Mouse (Mus musculus) lung, postnatal 25 days (tissue): ENCODE data around the gene Ndst2.

Source experiments
- DNase-seq: peaks from one replicate; pipeline ENCODE4 v3.0.0; 2022; ENCODE audit warnings: low spot score

Gene Ndst2

DNA sequence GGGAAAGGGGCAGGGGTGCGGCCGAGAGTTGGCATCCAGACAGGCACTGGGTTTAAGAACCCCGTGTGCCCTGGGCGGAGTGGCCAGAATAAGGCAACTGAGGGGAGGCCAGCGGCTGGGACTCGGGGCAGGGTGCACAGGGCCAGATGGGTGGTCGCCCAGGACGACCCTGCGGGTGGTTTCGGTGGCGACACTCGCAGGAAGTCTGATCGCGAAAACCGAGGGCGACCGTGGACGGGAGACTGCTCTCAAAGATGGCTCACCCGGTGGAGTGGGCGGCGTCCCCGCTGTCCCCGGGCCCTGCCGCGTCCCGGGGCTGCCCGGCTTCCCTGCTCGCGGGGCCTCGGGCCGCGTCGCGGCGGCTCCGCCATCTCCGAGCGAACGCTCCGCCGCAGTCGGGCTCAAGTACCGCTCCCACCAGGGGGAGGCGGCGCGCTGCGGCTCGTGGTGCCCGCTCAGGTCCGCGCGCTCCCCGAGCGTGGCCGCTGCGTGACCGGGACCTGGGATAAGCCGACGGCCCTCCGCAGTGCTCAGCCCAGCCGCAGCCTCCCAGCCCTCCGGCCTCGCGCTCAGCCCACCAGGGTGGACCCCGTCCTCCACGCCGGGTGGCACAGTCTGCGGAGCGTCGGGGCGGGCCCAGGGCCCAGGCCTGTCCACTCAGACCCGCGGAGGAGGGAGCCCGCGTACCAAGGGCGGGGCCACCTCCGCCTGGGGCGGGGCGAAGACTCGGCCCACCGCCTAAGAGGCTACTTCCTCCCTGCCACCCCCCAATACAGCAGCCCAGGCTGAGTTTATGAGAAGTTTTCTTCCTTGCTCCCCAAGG, at the start of gene Ndst2:
Gene Ndst2, minus strand, starts transcription at position 611 of the 823 bp plus-strand sequence.
- DNase-seq = peak; percentile 89

DNA sequence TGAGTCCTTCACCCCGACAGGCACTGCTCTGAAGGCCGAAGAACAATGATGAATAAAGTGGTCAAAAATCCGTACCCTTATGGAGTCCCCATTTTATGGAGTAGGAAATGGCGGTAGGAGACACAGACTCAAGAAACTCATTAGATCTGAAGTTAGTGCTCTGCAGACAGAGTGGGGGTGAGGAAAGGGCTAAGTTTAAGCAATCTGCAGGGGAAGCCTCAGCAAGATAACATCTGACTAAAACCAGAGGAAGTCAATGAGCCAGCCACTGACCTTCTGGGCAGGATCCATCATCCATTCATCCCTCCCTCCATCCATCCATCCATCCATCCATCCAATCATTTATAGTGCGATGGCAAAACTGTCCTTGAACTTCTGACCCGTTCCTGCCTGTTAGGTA, 49.2 kb upstream of the Ndst2 start:
- DNase-seq = no peak

DNA sequence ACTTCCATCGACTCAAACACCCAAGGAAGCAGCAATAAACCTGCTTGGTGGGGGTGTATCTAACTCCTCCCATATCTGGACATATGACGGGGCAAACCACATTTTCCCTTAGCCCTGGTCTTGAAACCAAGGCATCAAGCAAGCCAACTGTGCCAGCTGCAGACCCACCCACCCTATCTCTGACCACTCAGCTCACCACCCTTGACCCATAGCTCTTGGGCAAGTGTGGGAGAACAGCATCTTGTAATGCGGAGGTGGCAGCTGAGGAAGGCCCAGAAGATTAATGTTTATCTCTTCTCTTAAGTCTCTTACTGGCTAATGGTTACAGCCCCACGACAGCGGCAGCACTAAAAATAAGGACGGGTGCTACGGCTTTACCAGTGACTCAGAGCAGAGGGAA, 48.5 kb upstream of the Ndst2 start:
- no peak for DNase-seq

DNA sequence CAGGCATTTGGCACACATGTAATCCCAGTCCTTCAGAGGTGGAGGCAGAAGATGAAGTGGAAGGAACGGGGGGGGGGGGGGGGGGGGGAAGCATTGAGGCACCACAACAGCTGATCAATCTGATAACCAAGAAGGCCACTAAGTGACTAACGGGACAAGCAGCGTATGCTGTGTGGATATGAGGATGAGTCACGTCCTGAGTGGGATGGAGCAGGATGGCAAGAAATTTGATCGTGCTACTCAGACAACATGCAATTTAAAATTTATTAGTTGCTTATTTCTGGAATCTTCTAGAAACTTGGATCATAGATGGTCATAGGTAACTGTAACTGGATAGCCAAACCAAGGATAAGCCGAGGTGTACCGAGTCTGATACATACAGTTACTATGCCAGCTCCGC, 45.9 kb upstream of the Ndst2 start:
- DNase-seq = no peak

DNA sequence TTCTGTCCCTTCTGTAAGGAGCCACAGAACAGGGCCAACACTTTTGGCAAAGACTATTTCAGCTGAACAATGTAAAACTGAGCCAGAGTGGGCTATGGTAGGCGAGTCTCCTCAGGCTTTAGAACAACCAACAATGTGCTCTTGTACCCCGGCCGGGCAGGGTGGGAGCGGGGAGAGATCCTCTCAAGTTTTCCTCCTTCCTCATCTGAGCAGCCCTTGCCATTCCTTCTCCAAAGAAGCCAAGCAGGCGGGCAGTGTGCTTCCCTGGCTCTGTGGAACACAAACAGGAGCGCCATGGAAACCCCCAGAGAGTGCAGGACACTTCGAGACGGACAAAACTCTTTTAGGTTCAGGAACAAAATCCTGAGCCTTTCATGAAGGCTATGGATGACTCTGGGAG, 44.1 kb upstream of the Ndst2 start:
- DNase-seq = no peak

DNA sequence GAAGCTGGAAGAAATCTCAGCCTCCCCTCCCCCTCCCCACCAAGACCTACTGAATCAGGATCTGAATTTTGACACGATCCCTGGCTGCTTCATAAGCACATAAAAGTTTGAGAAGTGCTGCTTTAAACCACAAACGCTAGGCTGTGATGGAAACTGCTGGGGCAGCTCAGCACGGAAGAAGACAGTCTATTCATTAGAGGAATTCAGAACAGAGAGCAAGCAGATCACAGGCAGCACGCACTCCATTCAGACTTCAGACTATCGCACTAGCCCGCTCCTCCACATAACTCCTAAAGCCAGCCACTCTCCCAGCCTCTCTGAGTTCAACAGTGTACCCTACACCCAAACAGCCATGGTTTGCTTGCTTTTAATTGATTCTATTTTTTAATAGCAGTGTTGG, 41.3 kb upstream of the Ndst2 start:
- no peak for DNase-seq

DNA sequence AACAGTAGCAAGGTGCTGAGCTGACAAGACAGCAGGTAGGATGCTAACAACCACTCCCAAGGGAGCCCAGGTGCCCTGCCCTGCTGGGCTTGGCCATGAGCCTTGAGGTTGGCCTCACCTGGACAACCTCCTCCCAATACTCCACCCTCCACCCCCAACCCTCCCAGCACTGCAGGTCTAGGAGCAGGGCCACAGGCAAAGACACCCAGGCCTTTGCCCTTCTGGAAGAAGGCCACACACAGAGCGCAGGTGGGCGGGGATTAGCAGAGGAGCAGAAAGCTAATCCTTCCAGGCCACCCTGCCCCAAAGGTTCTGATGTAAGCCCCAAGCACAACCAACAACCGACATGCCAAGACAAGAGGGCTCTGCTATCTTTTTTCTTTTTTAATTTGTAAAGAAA, 39.0 kb upstream of the Ndst2 start:
- peak; percentile 23 for DNase-seq

DNA sequence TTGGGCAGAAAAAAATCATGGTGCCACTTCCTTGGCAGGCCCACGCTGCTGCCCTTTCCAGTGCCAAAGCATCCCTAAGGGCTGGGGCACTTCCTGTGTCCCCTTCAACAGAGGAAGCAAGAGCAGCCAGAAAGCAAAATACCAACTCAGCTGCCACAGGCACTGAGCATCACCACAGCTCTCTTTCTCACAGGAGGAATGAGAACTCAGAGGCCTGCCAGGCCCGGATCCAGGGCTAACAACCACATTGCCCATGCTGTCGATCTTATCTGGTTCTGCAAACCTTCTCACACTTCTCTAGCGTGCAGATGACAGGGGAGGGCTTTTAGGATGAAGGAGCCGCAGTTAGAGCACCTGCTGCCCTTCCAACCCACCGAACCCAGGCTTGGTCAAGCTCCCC, 38.4 kb upstream of the Ndst2 start:
- DNase-seq = no peak

DNA sequence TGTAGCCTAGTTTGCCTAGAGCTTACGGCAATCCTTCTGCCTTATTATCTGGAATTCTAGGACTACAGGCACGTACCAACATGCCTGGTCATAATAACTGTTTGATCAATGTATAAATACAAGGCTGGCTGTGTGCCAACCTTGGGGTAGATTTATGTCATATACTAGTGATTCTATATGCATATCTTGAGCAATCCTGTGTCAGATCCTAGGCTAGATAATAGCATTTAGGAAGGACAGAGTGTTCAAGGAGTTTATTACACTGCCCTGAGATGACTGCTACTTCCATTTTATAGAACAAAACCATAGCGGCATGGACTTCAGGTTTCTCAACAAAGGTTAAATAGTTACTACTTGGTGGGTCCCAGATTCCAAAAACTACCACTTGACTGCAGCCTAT, 37.6 kb upstream of the Ndst2 start:
- DNase-seq = no peak

DNA sequence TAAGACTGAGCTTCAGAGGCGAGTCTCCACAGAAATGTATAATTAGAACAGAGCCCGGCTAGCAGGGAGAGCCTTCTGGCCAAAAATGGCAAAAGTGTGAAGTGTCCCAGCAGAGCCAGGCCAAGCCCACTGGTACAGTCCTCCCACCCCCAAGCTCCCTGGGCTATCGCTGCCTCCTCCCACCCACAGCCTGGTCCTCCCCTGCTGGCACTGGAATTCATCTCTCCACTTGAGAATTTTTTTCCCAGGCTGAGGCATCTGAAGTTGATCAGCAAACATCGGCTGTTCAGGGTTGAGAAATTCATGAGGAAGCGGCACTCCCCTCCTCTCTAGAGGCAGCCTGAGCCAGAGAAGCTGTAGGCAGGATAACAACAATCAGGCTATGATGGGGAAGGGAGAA, 34.2 kb upstream of the Ndst2 start:
- DNase-seq = peak; percentile 91

DNA sequence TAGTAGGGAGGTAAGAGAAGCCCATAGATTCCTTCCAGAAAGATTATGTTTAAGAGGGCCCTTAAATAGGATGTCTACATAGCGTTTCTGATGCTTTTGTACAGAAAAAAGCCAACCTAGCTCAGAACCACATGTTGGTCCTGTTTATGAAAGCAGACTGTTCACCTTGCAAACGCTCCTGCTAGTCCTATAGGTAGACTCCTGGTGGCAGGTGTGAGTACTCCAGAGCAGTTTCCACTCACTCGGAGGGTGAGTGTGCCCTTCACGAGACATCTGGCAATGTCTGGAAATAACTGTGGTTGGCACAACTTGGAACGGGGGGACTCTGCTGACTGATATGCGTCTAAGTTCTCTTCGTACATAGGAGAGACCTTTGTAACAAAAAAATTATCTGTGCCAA, 33.6 kb upstream of the Ndst2 start:
- peak; percentile 16 for DNase-seq

DNA sequence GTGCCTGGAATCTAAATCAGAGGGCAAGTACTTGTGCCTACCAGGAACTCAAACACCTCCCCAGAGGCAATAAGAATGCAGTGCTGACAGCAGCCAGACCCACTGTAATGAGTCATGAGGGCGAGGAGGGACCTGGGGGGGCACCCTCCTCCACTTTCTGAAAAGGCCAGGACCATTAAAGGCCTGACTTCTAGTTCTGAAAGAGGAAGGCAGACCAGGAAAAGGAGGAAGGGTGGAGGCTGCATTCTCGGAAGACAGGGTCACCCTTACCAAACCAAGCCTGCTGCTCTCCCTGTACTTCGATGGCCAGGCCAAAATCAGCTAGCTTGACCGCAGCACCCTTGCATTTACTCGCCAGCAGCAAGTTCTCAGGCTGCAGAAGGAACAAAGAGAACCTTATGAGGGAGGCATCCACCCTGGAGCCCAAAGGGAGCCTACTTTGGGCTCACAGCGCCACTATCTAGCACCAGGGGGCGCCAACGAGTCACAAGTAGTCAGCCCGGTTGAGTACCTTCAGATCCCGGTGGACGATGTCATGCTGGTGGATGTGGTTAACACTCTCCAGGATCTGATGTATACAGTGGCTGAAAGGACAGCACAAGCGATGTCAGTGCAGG, 31.4 kb upstream of the Ndst2 start:
- peak; percentile 91 for DNase-seq

DNA sequence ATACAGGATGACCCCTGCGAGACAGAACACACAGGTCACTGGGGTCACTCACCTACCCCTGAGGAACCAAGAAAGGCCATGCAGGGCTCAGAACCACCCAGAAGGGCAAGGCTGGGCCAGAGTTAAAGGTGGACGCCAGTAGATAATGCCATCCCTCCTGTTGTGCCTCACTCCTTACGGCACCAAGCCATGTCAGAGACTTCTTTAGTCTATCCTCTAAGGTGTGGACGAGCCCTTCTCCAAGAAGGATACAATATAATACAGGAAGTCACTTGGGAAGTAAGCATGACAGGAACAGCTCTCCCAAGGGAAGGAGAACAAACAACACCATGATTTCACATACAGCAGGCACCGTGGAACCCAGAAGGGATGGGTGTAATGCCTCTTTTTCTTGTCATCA, 30.6 kb upstream of the Ndst2 start:
- DNase-seq = no peak

DNA sequence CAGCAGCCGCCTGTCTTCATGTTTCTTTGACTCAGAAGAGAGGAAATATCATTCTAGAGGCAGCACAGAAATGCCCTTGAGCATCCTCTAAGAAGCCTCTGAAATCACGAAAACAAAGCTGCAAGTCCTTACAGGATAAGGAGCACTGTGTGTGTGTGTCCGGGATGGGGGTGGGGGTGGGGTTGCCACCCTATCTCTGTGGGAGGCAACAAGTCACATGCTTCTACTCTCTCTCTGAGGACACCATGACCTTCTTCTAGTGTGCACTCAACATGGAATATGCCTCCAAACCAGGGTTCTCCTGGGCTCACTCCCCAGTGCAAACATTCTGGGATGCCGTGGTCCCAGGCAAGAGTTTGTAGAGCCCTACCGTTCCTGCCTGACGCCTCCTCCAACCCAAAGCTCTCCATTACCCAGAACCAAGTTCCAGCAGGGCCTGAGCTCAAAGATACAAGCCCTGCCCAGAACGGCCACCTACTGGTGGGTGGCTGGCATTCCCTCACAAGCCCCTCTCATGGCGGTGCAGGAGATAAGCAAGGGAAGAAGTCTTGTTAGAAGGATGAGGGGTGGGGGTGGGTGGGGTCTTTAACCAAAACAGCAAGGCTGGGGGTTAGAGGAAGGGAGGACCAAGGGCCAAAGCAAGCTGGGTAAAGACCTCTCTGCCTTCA, 24.5 kb upstream of the Ndst2 start:
- DNase-seq = no peak

DNA sequence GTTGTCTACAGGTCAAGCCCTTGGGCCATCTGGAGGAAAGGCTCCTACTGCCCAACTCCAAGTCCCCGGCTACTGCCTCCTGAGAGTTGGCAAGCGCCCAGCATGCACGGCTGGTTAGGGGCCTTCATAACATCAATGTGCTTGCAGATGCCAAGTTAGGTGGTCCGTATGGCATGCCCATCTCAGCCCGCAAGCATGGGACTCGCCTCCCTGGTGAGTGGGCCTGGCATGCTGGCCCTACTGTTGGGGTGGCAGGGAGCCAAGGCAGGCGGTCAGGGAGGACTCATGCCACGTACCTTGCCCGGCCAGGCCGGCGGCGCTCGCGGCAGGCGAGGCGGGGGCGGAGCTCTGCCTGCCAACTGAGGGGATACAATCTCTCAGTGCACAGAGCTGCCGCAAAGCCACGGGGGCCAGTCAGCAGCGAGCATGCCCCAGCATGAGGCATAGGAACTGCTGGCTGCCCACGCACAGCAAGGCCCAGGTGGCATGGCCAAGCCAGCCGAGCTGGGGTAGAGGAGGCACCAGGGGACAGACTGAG, 23.1 kb upstream of the Ndst2 start:
- no peak for DNase-seq

DNA sequence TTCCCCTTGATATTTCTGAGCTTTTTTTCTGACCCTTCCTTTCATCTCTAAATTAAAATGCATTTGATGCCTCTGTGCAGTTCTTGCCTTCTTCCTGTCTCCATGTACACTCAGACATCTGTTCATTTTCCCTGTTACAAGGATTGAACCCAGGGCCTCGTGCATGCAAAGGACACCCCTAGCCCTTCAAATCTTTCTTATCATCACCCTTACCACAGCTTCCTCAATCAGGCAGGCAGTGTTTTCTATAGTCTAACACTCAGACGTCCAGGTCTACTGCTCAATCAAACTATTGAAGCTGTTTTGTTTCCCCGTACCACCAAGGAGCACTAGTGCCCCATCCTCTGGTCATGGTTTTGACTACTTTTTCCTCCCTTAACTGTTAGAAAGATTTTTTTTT, 19.4 kb upstream of the Ndst2 start:
- no peak for DNase-seq

DNA sequence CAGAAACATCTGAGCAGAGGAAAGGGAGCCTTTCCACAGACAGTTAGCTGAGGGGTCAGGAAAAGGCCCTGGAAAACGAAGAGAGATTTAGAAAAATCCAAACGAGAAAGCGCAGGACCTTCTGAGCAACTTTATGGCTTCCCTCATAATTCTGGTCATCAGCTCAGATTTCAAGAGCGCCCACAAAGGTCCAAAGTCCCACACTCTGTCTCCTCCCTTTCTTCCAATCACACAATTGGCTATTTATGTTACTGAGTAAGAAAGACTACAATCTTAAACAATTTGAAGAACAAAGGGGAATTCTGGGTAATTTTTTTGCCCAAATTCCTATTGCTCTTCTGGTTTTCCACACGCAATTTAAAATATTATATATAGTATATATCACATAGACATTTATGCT, 16.1 kb upstream of the Ndst2 start:
- DNase-seq = no peak

DNA sequence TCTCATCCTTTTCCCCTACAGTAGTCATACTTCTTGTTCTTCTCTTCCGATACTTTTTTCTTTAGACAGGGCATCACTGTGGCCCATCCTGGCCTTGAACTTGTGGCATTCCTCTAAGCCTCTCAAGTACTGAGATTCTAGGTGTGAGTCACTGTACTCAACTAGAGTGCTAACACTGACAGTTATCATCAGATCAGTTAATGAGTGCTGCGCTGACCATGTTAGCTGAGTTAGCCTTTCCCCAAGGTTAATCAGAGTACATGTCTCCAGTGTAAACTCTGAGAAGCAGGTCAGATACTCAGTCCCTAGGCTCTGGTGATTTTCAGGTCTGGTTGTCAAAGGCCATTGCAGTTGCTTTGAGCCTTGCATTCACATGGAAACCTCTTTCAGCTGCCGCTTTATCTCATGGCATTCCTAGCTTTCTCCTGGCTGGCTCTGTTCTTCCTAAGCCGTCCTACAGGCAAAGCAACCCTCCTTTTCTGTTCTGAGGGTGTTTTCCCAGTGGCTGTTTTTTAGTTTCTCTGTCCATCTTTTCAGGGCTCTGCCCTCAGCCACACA, 15.2 kb upstream of the Ndst2 start:
- no peak for DNase-seq

DNA sequence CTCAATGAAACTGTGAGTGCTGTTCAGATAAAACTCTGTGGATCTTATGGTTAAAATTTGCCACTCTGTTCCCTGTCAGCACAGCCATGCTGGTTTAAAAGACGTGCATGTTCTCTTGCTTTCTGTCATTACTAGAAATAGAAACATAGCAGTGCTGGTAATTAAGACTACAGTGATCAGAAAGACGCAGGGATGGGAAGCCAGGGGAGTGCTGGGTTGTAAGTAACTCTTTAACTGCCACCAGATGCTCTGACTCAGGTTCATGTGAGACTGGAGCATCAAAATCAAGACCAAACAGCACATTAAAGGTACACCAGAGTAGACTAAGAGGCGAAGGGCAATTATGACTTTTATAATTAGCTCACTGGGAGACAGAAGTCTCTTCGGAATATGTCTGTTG, 14.0 kb upstream of the Ndst2 start:
- no peak for DNase-seq

DNA sequence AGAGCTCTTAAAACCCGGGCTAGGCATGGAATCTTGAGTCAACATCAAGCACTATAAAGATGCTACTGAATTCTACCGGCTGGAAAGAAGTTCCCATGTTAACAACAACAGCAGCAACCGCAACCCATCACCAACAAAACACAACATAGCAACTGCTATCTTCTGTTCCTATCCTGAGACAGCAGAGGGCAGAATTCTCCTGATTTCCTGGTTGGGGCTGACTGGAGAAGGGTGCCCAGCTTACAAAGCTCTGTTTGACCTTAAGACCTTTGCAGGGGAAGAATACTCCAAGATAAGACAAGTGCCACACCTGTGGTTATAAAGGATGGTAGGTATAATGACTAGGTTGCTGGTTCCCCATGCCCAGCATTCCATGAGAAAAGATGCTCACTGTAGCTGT, 12.6 kb upstream of the Ndst2 start:
- no peak for DNase-seq

DNA sequence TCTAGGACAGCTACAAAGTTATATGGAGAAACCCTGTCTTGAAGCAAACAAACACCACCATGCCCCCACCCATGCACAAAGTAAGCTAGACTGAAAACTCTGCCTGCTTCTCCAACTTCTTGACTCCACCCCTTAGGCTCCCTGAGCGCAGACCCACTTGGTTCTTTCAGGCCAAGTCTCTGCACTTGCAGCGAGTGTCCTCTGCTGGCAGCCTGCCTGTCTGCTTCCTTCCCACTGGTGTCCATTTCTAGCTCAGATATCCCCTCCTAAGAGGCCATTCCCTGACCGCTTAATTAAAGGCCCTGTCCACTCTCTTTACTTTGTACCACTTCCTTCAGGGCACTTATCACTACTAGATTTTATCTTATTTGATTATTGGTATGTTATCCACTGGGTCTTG, 9.3 kb upstream of the Ndst2 start:
- no peak for DNase-seq

DNA sequence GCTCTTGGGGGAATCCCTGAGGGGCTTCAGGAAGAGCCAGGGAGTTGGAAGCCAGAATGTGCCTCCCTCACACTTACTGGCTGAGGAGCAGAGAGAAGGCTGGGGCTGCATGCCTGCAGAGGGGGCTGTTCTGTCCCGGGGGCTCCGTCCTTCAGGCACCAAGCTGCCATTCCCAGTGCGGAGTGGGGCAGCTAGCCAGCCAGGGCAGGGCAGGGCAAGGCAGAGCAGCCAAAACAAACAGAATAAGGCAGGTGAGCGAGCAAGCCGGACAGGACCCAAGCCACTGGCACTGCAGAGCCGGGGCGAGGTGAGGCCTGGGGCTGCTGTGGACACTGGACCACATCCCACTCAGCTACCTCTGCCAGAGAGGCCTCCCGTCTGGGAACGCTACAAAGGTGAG, 6.9 kb upstream of the Ndst2 start:
- DNase-seq = peak; percentile 59

DNA sequence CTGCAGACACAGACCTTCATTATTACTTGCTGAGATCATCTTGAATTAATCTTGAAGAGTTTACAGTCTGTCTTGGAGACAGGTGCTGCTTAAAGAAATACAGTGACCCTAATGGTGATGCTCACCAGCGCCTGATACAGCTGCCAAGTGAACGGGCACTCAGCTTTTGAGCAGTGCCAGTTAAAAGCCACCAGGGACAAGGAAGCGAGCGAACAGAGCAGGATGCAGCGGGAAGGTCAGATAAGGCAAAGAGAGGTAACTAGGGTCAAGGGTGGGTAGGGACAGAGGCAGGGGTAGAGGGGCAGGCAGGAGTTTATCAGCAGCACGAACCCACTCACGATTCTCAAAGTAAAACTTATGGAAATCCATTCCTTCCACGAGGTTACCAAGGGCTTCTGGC, 4.1 kb upstream of the Ndst2 start:
- DNase-seq = no peak
